Mouse (Mus musculus) layer of hippocampus, postnatal 14 days (tissue): ENCODE results near the gene Fzd4. TPM values are rescaled to one million over a fixed set of nuclear protein-coding genes. Genes with fewer than 3 reads are reported as not detected.
A peak's percentile ranks its signal among the peaks of the same experiment; 100 is the strongest.

ENCODE experiments used
- DNase-seq, 2 experiments: peaks; one replicate each; pipeline ENCODE4 v3.0.0; 2021 to 2022; ENCODE audit warnings: low spot score in 2 of 2, mixed read lengths in 1 of 2
- total RNA-seq, 2 experiments: library from RNA; stranded (reverse); gene quantifications; 2 replicates each; pipeline ENCODE4 v1.2.3; 2021

The Fzd4 gene
- total RNA-seq, 2 experiments from 2014 or later, result 8.9 to 11.7 TPM

GRCm38 (mm10) chr7:89424659-89425058 is 20.5 kb downstream of the Fzd4 start:
- DNase-seq, result no peak

DNA sequence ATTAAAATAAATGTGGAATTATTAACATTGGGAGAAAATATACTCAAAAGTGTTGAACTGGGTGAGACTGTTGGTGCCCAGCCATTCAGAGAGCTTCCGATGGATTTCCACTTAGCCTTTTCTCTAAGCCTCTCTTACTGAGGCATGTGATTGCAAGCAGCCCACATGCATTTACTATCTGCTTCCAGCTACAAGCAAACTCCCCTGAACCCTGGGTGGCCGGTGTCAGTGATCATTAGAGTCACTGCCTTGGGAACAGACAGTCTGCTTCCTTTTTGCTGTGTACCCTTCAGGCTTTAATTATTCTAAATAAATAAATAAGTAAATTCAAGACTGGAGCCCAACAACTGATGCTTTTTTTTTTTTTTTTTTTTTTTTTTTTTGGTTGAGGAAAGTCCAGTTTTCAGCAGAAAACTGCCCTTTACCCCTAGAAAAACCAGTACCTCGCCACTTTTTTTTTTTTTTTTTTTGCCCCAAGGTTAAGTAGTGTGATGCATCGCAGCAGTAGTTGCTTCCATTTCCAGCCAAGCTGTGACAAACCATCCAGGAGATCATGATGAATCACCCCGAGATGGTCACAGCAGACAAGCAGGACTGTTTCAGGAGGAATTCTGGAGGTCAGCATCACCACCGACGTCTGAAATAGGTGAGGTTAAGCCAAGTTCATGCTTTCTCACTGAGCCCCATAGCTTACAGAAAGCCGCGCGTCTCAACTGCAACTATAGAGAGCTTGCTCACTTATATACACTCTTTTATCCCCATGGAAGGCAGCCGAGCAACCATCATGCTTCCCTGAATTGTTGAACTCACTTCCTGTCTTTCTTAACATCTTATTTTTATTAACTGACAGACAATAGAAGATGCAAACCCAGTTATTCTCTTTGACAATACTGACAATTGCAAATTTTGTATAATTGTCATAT is 21.9 kb downstream of the Fzd4 start:
- no peak for DNase-seq

GRCm38 (mm10) chr7:89427101-89427500 is 22.9 kb downstream of the Fzd4 start:
- no peak for DNase-seq

DNA sequence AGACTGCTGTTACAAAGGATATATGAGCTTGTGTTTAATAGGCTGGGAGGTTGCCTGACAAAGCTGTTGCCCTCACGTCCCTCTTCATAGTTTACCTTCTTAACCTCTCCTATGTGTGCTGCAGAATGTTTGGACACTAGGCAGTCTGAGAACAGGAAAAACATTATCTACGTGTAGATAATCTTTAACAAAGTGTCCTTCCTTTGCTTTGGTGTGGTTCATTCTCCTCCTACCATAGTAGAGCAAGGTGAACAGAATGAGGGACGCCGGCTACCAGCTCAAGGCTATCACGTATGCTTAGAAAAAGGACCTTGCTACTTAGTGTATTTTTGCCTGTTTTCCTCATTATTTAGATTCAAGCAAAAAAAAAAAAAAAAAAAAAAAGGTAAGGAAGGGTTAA is 24.6 kb downstream of the Fzd4 start:
- DNase-seq, result no peak

GRCm38 (mm10) chr7:89429326-89429725 is 25.2 kb downstream of the Fzd4 start:
- no peak for DNase-seq

DNA sequence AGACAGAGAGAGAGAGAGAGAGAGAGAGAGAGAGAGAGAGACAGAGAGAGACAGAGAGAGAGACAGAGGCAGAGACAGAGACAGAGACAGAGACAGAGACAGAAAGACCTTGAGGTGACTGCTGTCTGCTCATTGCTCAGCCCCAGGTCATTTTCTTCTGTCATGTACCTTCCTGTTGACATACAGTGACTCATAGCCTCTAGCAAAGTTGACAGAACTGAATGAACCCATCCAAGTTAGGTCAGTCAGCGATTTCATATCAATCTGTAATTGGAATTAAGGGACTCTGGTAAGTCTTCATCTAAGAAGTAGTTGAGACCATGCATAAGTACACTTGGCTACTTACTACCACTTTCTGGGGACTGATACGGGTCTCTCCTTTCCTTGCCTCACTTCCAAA is 27.0 kb downstream of the Fzd4 start:
- DNase-seq, result no peak

DNA sequence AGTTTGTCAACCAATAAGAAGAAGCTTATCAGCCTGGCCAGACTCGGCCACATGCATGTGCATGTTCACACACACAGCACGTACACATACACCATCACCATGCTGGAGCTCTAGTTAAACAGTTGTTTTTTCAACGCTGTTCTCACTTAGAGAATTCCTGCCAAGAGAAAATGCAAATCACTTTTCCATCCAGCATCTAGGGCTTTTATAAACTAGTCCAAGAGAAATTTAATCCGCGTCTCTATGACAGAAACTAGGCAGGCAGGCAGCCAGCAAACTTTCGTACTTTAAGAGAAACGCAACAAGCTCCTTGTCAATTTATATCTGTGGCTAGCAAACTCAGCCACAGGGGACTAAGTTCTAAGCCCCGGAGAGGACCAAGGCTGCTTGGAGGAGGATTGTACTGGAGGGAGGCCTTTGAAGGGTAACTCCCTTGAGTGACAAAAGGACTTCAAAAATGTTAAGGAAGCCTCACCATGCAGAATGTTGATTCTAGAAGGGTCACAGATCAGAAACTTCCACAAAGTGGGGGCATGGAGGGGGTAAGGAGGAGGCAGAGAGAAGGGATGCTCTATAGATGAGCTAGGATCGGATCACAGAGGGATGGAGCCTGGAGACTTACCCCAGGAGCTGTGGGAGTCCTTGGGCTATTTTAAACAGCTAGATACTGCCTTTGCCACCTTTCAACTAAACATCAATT is 29.2 kb downstream of the Fzd4 start:
- DNase-seq, result peak in 1 of 2 experiments; percentile 24

GRCm38 (mm10) chr7:89433893-89434616 is 29.9 kb downstream of the Fzd4 start:
- no peak for DNase-seq

GRCm38 (mm10) chr7:89436404-89436803 is 32.2 kb downstream of the Fzd4 start:
- no peak for DNase-seq

DNA sequence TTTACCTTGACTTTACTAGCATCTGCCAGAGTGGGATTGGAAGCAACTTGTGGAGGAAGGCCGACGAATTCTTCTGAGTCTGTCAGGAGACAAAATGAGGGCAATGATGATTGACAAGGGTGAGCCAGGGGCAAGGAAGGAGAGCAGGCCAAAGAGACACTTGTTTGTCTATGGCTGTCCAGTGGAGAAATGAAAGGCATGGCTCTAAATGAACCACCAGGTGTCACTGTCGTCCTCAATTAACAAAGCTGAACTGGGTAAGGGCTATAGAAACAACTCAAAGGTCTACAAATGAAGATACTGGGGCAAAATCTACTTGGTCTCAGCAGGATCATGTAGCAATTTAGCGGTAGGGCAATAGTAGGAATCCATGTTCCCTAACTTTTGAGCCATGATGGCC is 33.4 kb downstream of the Fzd4 start:
- peak; percentile 44 to 73 for DNase-seq

DNA sequence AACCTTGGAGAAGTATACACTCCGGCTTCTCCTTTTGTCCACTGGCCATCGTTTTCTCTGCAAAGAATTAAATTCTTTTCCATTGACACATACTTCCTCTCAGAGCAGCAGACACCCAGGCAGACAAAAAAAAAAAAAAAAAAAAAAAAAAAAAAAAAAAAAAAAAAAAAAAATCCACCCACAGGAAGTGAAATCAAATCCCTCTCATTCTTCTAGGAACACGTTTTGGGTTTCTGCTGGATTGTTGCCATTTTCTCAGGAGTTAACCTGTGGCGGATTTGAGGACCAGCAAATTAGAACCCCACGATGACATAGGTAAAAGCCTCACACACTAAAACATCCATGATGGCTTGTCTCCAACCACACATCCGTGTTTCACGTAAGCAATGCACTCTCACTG is 37.1 kb downstream of the Fzd4 start:
- DNase-seq, result no peak

GRCm38 (mm10) chr7:89442242-89442641 is 38.1 kb downstream of the Fzd4 start:
- no peak for DNase-seq

DNA sequence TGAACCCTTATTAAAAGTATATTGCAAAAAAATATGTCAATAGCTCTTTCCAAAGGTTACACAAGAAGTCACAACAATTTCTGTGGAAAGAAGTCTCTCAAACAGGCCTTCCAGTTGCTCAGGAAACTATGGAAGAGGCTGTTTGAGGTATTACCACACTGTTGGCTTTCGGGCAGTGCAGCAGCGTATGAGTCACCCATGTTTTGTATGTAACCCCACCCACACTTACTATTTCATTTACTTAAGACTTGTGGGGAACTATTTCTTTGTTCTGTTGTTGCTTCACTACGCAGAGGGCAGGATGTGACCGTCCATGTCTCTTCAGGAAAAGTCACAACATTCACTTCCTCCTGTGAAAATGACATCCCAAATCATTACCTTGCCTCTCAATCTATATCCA is 41.0 kb downstream of the Fzd4 start:
- no peak for DNase-seq

- no peak for DNase-seq
Observed at GRCm38 (mm10) chr7:89450312-89450711, 46.2 kb downstream of the Fzd4 start.

GRCm38 (mm10) chr7:89456380-89457076 is 52.4 kb downstream of the Fzd4 start:
- no peak for DNase-seq

DNA sequence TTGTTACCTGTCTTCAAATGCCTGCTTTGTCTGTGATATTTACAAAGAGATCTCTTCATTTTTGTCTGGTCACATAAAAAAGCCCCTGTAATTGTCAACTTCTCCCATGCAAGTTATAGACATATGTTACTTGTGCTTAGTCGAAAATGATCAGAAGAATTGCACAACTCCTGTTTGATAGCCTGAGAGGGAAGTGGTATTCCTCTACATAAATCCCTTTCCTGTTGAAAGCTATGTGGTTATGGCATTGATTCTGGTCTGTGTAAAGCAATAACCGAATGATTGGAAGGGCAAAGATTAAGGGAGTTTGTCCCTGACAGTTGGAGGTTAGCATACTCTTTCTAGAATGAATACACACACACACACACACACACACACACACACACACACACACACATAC is 55.5 kb downstream of the Fzd4 start:
- DNase-seq, result no peak

- no peak for DNase-seq
Observed at GRCm38 (mm10) chr7:89460911-89461310, 56.8 kb downstream of the Fzd4 start.

DNA sequence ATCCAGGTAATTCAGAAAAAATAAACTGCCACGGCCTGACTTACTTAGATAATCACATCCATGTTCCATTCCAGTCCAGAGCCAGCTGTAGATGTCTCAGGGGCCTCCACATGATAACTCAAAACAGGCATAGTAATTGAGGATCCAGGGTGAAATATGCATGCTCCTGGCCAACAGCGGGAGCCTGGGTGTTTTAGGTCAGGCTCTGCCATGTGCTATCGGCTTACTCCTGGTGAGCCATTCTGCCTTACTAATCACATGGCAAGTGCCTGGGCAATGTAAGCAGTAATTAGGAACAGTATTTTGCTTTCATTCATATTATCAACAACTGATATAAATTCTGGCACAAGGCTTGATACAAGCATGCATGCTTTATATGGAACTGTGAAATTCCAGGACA is 57.2 kb downstream of the Fzd4 start:
- DNase-seq, result no peak
